Mouse (Mus musculus) brown adipose tissue, adult 24 weeks (tissue): Measurements from ENCODE around the gene Morn1. TPM values are rescaled to one million over a fixed set of nuclear protein-coding genes. Genes with fewer than 3 reads are reported as not detected.
A peak's percentile ranks its signal among the peaks of the same experiment; 100 is the strongest.

Experiments used
- H3K27ac ChIP-seq: fragments of 200-500 bp; replicated peaks from 2 replicates; pipeline ENCODE4 v1.5.1; 2012; ENCODE audit warnings: low read depth, mild to moderate bottlenecking, low read length
- H3K4me1 ChIP-seq: fragments of 200-500 bp; 2 replicates; pipeline ENCODE4 v1.6.1; 2012; ENCODE audit warnings: low read length, mixed read lengths; ENCODE audit not compliant: control insufficient read depth, insufficient read depth, insufficient read length
- H3K4me3 ChIP-seq: fragments of 200-500 bp; 2 replicates; pipeline ENCODE4 v1.5.1; 2012; ENCODE audit warnings: low read depth, mild to moderate bottlenecking, low read length, moderate library complexity; ENCODE audit not compliant: insufficient read depth
- polyA plus RNA-seq: library from polyadenylated mRNA; stranded (reverse); fragments of >200 nt; gene quantifications from 2 replicates; pipeline ENCODE4 v1.2.4, GENCODE M21; 2012; ENCODE audit not compliant: missing spikeins, insufficient read depth, insufficient read length

Morn1 gene
- polyA plus RNA-seq, 1 experiment: 1.3 TPM

DNA sequence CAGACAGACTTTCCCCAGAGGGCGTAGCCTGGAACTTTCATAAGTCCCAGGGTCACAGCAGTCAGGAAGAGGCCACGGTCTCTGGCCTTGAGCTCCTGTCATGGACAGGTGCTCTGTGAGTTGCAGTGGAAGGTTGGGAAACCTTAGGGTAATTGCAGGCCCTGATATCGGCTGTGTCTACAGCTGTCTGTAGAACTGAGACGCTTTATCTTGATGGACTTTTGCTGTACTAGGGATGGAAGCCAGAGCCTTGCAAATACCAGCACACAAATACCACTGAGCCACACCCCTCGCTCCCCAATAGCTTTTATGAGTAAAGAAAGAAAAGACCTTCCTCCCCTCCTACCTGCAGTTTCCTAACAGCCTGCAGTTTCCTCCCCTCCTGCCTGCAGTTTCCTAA is 34.2 kb downstream of the Morn1 start:
- Histone ChIP-seq H3K27ac (no peak overlapping the region), H3K4me3 (no peak overlapping the region), H3K4me1 (peaks cover 16% of the 10 kb centered on the region)

DNA sequence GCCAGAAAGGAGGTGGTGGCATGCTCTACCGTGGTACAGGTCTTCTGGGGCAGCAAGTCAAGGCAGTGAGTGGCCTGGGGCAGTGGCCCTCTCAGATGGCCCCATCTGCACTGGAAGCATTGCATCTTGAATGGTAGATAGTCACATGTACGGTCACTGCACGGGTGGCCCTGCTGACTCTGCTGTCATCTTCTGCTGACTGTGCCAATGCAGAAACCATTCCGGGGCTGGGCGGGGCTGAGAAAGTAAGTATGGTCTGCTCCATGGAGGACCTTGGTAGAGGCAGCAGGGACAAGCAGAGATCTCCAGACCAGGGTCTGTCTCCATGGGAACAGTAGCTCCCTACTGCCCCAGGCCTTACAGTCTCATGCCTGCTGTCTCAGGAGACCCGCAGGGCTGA is 34.8 kb downstream of the Morn1 start:
- Histone ChIP-seq H3K4me3 (no peak overlapping the region), H3K4me1 (peaks cover 15% of the 10 kb centered on the region), H3K27ac (no peak overlapping the region)

DNA sequence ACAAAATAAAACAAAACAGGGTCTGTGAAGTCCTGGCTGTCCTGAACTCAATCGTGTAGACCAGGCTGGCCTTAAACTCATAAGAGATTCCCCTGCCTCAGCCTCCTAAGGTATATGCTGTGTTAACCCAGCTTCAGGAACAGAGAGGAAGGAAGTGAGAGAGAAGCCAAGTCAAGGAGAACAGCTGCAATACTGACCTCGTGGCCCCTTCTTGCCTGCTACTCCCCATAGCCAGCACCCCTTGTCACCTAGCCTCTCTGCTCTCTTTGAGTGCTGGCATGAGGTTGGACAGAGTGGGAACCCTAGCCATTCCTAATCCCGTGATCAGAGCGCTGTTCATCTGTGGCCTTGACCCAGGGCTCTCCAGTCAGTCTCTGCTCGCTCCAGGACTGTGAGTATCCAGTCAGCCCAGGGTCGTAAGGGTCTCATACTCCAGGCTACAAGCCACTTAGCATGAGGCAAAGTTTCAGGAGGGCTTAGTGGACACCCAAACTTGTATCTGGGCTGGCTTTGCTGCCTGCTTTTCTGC is 35.6 kb downstream of the Morn1 start:
- H3K4me3 ChIP-seq: no peak overlapping the region
- H3K4me1 ChIP-seq: peaks cover 13% of the 10 kb centered on the region
- H3K27ac ChIP-seq: no peak overlapping the region

DNA sequence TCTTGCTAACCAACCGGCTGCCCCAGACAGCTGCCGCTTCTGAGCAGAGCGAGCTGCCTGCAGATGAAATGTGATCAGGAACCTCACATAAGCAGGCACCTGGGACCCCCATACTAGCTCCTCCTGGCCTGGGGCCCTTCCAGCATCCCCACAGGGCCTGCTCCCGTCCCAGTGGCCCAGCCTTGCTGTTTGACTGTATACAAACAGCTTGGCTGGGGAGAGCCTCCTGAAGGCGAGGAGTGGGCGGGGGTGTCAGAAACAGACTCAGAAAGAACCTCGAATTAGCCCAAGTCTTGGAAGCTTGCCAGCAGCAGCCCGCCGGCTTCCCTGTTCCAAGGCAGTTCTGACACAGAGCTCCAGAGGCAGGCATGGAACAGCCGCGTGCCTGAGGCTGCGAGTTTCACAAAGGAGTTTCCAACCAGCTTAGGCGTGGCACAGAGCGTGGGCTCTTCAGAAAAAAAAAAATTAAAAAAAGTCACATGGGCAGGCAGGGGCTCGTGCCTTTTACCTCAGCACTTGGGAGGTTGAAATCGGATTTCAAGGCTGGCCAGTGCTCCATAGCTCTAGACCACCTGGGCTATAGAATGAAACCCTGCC is 36.2 kb downstream of the Morn1 start:
- Histone ChIP-seq H3K4me1 (peaks cover 13% of the 10 kb centered on the region), H3K4me3 (no peak overlapping the region), H3K27ac (no peak overlapping the region)

DNA sequence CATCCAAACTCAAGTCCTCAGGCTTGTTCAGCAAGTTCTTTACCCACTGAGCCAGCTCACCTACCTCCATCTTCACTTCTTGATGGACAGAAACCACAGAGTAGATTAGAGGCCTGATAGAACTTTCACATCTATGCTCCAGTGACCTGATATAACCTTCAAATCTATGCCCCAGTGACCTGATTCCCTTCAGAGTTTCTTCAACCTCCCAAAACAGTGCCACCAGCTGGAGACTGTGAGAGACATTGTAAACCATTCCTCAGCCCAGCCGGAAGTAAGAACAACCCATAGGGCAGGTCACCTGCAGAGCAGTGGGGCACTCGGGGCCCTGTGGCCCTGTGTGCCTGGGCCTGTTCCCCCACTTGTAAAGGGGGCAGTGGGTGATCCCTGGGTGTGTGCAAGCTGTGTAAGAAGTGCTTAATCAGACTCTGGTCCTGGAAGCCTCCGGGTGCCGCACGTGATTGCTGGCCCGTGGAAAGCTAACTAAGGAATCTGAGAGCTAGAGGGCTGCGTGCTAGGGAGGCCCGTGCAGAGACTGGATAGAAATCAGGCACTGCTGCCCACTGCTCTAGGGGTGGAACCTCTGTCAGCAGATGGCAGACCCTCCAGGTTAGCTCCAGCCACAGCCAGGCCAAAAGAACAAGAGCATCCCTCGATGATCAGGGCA is 37.6 kb downstream of the Morn1 start:
- Histone ChIP-seq H3K4me3 (no peak overlapping the region), H3K4me1 (peaks cover 6% of the 10 kb centered on the region), H3K27ac (no peak overlapping the region)

DNA sequence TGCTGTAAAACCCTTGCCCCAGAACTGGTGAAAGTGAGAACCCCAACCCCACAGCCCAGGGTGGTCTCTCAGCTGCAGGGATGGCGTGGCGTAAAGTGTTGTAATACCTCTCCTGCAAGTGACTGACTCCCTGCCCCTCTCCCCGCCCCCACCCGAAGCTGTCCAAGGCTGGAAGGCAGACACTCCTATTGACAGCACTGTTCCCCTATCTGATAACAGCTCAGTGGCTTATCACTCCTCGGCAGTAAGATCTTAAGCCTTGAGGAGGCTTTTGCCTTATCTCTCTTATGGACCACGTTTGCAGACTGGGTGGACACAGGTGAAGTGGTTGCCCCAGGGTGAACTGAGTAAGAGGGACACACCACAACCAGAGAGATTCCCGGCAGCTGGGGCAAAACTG is 38.9 kb downstream of the Morn1 start:
- Histone ChIP-seq H3K4me1 (peaks cover 8% of the 10 kb centered on the region), H3K4me3 (no peak overlapping the region), H3K27ac (no peak overlapping the region)

DNA sequence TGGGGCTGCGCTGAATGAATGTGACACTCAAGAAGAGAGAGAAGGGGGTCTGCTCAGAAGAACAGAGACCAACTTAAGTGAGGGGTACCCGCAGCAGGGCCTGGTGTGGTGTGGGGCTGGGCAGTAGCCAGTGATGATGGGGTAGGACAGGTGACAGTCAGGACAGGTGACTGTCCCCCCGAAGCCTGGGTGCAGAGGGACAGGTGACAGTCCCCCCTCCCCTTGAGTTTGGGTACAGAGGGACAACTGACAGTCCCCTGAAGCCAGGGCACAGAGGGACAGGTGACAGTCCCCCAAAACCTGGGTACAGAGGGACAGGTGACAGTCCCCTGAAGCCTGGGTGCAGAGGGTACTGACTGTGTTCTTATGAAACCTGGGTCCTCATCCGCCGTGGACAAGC is 39.8 kb downstream of the Morn1 start:
- Histone ChIP-seq H3K4me1 (peaks cover 8% of the 10 kb centered on the region; the same call in 1 of the 2 replicates), H3K4me3 (no peak overlapping the region), H3K27ac (no peak overlapping the region)

DNA sequence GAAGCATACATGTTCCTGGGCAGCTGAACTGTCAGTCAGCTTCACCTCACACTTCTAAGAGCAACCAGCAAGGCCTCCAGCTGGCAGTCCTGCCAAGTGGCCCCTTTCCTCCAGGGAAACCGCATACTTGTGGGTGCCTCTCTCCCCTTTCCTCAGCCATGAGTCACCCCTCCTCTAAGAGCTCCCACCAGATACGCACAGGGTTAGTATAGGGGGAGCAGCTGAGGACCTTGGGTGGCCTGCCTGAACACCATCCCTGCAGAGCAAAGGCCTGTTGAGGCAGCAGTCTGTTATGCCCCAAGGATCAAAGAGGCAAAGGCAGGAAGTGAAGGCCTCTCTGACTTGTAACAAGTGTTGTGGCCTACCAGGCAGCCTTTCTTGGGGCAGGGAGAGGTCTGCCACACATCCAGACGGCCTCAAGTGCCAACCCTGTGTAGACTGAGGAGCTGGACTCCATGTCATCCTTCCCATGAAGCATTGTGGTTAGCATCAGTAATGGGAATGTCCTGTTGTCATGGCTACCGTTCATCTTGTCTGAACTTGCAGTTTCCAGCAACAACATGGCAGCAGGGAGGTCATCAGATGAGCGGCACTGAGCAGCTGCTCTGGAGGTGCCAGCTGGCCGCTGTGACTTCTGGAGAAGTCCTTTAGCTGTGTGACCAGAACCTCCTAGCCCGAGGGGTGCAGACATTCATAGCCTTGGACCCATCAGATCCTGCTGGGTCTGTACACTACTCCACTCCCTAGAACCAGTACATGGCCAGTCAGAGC is 40.4 kb downstream of the Morn1 start:
- Histone ChIP-seq H3K4me1 (peaks cover 8% of the 10 kb centered on the region; the same call in 1 of the 2 replicates), H3K27ac (no peak overlapping the region), H3K4me3 (no peak overlapping the region)

DNA sequence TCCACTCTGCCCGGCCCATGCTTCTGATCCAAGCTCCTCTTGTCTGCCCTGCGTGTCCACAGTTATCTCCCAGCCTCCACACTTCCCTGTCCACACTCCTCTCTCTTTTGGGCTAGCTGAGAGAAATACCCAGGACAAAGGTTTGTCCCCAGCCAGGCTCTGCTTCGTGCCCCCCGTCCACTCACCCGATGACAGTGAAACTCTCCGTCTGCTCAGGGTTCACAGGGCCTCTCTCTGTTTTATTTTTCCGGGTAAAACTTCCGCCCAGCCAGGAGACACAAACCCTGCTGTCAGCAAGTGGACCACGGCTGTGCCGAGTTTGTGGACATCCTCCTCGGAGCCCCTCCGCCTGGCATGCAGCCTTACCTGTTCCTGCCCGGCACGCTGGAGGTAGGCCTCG is 42.0 kb downstream of the Morn1 start:
- peaks cover 5% of the 10 kb centered on the region; the same call in 1 of the 2 replicates for H3K4me1 ChIP-seq
- H3K27ac ChIP-seq: no peak overlapping the region
- H3K4me3 ChIP-seq: no peak overlapping the region

DNA sequence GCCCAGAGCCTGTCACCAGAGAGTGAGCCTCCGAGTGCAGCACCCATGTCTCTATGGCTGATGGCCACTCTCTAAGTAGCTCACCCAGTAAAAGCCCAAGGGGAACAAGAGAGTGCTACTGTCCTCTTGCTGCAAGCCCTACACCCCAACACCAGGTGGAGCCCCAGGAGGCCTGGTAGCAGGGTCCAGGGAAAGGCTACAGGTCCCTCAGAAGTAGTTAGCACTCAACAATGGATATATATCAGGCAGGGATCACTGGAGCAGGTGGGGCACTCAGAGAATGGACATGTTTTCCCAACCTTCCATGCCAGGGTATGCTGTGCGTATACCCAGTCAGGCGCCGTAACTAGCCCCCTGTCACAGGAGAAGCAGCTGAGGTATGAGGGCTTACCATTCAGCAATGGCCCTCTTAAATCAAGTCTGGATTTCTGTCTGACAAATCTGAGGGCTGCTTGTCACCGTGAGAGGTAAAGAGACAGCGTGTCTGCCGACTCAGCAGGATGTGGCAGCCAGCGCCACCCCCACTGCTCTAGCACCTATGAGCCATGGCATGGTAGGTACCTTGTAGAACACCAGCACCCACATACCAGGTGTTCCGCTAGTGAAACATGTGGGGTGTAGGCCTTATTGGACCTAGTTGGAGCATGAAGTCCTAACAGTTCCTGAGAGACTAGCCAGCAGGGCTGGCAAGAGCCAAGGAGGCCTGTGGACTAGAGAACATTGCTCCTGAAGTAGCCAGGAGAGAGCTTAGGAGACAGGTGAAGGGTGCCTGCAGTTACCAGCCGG is 42.9 kb downstream of the Morn1 start:
- H3K4me3 ChIP-seq: no peak overlapping the region
- H3K4me1 ChIP-seq: peaks cover 5% of the 10 kb centered on the region; the same call in 1 of the 2 replicates
- H3K27ac ChIP-seq: peak overlapping the region; percentile 38

DNA sequence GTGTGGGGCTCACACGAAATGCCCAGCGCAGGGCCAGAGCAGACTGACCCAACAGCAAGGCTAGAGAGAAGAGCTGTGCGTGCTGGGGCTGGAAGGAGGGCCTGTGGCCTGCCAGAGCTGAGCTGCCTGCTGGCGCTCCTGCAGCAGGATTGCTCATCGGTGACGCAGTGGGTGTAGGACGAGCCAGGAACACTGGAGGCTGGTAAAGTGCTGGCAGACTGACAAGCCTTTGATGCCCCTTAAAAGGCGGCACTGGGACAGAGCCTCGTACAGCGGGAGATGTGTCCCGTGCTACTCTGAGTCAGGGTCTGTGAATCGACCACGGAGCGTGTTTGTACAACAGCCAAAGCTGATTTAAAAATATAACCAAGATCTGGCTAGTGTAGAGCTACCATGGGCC is 43.6 kb downstream of the Morn1 start:
- Histone ChIP-seq H3K4me3 (no peak overlapping the region), H3K27ac (peak overlapping the region; percentile 43), H3K4me1 (peaks cover 5% of the 10 kb centered on the region; the same call in 1 of the 2 replicates)

DNA sequence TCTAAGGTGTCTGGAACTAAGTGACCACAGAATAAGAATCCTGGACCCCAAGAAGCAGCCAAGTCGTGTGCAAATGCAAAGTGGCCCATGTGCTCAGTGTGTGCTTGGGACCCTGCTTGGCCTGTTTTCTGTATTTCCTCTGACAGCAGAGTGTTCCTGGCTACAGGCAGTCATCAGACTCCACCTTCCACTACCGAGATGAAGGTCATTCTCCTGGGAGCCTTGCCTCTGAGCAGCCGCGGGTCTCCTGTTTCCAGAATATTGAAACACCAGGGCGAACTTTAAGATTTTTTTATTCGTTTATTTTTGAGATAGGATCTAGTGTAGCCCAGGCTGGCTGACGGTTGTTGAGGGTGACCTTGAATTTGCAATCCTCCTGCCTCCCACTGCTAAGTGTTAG is 44.2 kb downstream of the Morn1 start:
- Histone ChIP-seq H3K4me3 (no peak overlapping the region), H3K27ac (0 out of 2 replicates have a peak overlapping the region, but pooled peaks have one; percentile 43), H3K4me1 (peaks cover 5% of the 10 kb centered on the region; the same call in 1 of the 2 replicates)

DNA sequence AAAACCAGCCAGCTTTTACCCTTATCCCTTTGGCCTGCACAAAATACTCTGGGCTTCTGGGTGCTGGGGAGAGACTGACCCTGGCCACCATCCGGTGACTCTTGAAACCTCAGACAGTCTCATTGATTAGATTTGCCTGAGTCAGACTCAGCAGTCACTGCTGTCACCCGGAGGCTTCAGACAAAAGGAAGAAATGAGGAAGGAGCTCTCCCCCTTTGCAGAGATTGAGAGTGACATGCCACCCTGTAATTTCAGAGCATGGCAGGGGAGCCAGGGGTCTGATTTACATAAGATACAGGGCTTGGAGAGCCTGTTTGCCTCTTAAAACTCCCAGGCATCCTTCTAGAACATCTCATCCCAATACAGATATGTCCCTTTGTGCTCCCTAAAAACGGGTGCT is 46.8 kb downstream of the Morn1 start:
- peaks cover 8% of the 10 kb centered on the region; the same call in 1 of the 2 replicates for H3K4me1 ChIP-seq
- H3K27ac ChIP-seq: no peak overlapping the region

DNA sequence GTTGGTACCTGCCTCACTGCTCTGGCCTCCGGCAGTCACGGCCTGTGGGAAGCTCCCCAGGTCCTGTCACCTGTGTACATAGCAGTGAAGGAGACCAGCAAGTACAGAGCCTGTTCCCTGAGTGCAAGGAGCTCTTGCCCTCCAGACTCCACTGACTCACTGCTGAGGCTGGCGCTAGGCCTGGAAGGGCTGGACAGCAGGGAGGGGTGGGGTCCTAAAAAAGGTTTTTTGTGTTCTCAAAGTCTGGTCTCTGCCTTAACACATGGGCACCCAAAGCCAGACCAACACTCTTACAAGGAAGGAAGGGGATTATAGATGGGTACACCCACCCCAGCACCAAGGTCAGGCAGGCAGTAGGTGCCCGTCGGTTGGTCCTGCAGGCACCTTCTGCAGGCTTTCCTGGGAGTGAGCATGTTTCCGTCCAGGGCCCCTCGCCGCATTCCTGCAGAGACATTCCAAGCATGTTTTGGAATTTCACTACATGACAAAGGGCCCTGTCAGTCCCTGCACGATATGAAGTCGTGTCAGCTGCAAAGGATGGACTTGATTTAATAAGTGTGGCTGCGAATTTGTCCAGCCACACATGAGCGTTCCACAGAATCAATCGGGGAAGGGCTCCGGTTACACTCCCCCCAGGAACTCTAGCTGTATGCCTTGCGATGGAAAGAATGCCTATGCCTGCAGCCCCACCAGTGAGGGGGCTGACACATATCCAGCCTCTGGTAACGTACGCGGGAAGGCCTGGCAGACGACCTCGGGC is 47.5 kb downstream of the Morn1 start:
- no peak overlapping the region for H3K27ac ChIP-seq
- no peak overlapping the region for H3K4me3 ChIP-seq
- H3K4me1 ChIP-seq: peaks cover 12% of the 10 kb centered on the region

More for the DNA sequence above, 46.8 kb downstream of the Morn1 start:
- H3K4me3 ChIP-seq: no peak overlapping the region
